Mouse (Mus musculus): ENCODE results near the gene Spag4. TPM values are rescaled to one million over a fixed set of nuclear protein-coding genes. Genes with fewer than 3 reads are reported as not detected.

The Spag4 gene
- polyA plus RNA-seq, 1 experiment: 1.1 TPM

- no peak within 1 kb of the TSS for H3K4me3 ChIP-seq
- H3K4me2 ChIP-seq (ENCODE audit: low read depth): no peak within 1 kb of the TSS
- peaks cover 8% of the 10 kb centered on the region for H3K27me3 ChIP-seq (ENCODE audit: control insufficient read depth, insufficient read depth, insufficient read length)
- no peak within 1 kb of the TSS for H3ac ChIP-seq (ENCODE audit: control insufficient read depth, insufficient read length)
- TF ChIP-seq TCF12 (IDR thresholded peaks at IDR 0.05; ENCODE audit: insufficient read depth, poor library complexity, severe bottlenecking): no peak
- no peak for TF ChIP-seq POLR2A (IDR thresholded peaks at IDR 0.05; ENCODE audit: insufficient read length, low read depth)
- no peak for TF ChIP-seq USF1 (IDR thresholded peaks at IDR 0.05; ENCODE audit: low read depth)
- TF ChIP-seq CEBPB (IDR thresholded peaks at IDR 0.05; ENCODE audit: insufficient read depth, poor library complexity, severe bottlenecking): no peak
- TF ChIP-seq MYOG (IDR thresholded peaks at IDR 0.05; ENCODE audit: control insufficient read depth in 1 of 3, insufficient read depth in 1 of 3, insufficient read length in 2 of 3, low read depth in 2 of 3): no peak
- TF ChIP-seq TCF3 (IDR thresholded peaks at IDR 0.05; ENCODE audit: insufficient read length, low read depth): no peak
- no peak for TF ChIP-seq MYOD1 (IDR thresholded peaks at IDR 0.05; ENCODE audit: control insufficient read depth in 1 of 3, insufficient read length in 2 of 3, low read depth in 2 of 3)
- no peak for TF ChIP-seq REST (IDR thresholded peaks at IDR 0.05; ENCODE audit: insufficient read depth, insufficient read length)
- no peak for TF ChIP-seq POLR2AphosphoS2 (IDR thresholded peaks at IDR 0.05; ENCODE audit: insufficient read length, low read depth)
- no peak for TF ChIP-seq E2F4 (IDR thresholded peaks at IDR 0.05; ENCODE audit: insufficient read depth)
- no peak for TF ChIP-seq SRF (IDR thresholded peaks at IDR 0.05; ENCODE audit: control insufficient read depth, insufficient read length, low read depth)
- TF ChIP-seq MAX (IDR thresholded peaks at IDR 0.05; ENCODE audit: low read depth): no peak
- H3K79me2 ChIP-seq (ENCODE audit: control insufficient read depth, insufficient read depth): no peaks in the 10 kb centered on the region
- no peaks in the 10 kb centered on the region for H3K36me3 ChIP-seq (ENCODE audit: control insufficient read depth, insufficient read depth)
These were observed 12.2 kb upstream of the Spag4 start, which contains the start of gene Fer1l4 for GRCm38 (mm10) chr2:156052816-156053215. Gene Fer1l4 (minus strand): TSS chr2:156052947.

GRCm38 (mm10) chr2:156066126-156066525 is 1.2 kb downstream of the Spag4 start:
- H3ac ChIP-seq (ENCODE audit: control insufficient read depth, insufficient read length): no peak overlapping the region
- H3K4me2 ChIP-seq (ENCODE audit: low read depth): peak overlapping the region; percentile 81
- no peaks in the 10 kb centered on the region for H3K27me3 ChIP-seq (ENCODE audit: control insufficient read depth, insufficient read depth, insufficient read length)
- TF ChIP-seq SRF (IDR thresholded peaks at IDR 0.05; ENCODE audit: control insufficient read depth, insufficient read length, low read depth): no peak
- peak overlapping the region; percentile 31 for H3K4me3 ChIP-seq
- H3K79me2 ChIP-seq (ENCODE audit: control insufficient read depth, insufficient read depth): no peaks in the 10 kb centered on the region
- H3K36me3 ChIP-seq (ENCODE audit: control insufficient read depth, insufficient read depth): no peaks in the 10 kb centered on the region

GRCm38 (mm10) chr2:156067916-156068315 is 2.9 kb downstream of the Spag4 start:
- Histone ChIP-seq H3K79me2 (ENCODE audit: control insufficient read depth, insufficient read depth) (no peaks in the 10 kb centered on the region), H3ac (ENCODE audit: control insufficient read depth, insufficient read length) (no peak overlapping the region), H3K4me2 (ENCODE audit: low read depth) (no peak overlapping the region), H3K4me3 (no peak overlapping the region), H3K36me3 (ENCODE audit: control insufficient read depth, insufficient read depth) (no peaks in the 10 kb centered on the region), H3K27me3 (ENCODE audit: control insufficient read depth, insufficient read depth, insufficient read length) (no peaks in the 10 kb centered on the region)
- TF ChIP-seq REST (IDR thresholded peaks at IDR 0.05; ENCODE audit: insufficient read depth, insufficient read length) (no peak), POLR2AphosphoS2 (IDR thresholded peaks at IDR 0.05; ENCODE audit: insufficient read length, low read depth) (no peak), SRF (IDR thresholded peaks at IDR 0.05; ENCODE audit: control insufficient read depth, insufficient read length, low read depth) (no peak)

GRCm38 (mm10) chr2:156071236-156071635 is 6.3 kb downstream of the Spag4 start:
- H3K27me3 ChIP-seq (ENCODE audit: control insufficient read depth, insufficient read depth, insufficient read length): no peaks in the 10 kb centered on the region
- H3K4me2 ChIP-seq (ENCODE audit: low read depth): no peak overlapping the region
- H3K79me2 ChIP-seq (ENCODE audit: control insufficient read depth, insufficient read depth): no peaks in the 10 kb centered on the region
- H3K36me3 ChIP-seq (ENCODE audit: control insufficient read depth, insufficient read depth): peaks cover 4% of the 10 kb centered on the region
- H3K4me3 ChIP-seq: no peak overlapping the region
- no peak overlapping the region for H3ac ChIP-seq (ENCODE audit: control insufficient read depth, insufficient read length)
- TF ChIP-seq SRF (IDR thresholded peaks at IDR 0.05; ENCODE audit: control insufficient read depth, insufficient read length, low read depth) (no peak), POLR2AphosphoS2 (IDR thresholded peaks at IDR 0.05; ENCODE audit: insufficient read length, low read depth) (no peak), TCF3 (IDR thresholded peaks at IDR 0.05; ENCODE audit: insufficient read length, low read depth) (no peak), CEBPB (IDR thresholded peaks at IDR 0.05; ENCODE audit: insufficient read depth, poor library complexity, severe bottlenecking) (no peak), MAX (IDR thresholded peaks at IDR 0.05; ENCODE audit: low read depth) (no peak), USF1 (IDR thresholded peaks at IDR 0.05; ENCODE audit: low read depth) (no peak), MYOD1 (IDR thresholded peaks at IDR 0.05; ENCODE audit: control insufficient read depth in 1 of 3, insufficient read length in 2 of 3, low read depth in 2 of 3) (no peak), MYOG (IDR thresholded peaks at IDR 0.05; ENCODE audit: control insufficient read depth in 1 of 3, insufficient read depth in 1 of 3, insufficient read length in 2 of 3, low read depth in 2 of 3) (no peak), POLR2A (IDR thresholded peaks at IDR 0.05; ENCODE audit: insufficient read length, low read depth) (no peak), TCF12 (IDR thresholded peaks at IDR 0.05; ENCODE audit: insufficient read depth, poor library complexity, severe bottlenecking) (no peak), REST (IDR thresholded peaks at IDR 0.05; ENCODE audit: insufficient read depth, insufficient read length) (no peak), E2F4 (IDR thresholded peaks at IDR 0.05; ENCODE audit: insufficient read depth) (no peak)

- H3ac ChIP-seq (ENCODE audit: control insufficient read depth, insufficient read length): no peak overlapping the region
- H3K79me2 ChIP-seq (ENCODE audit: control insufficient read depth, insufficient read depth): no peaks in the 10 kb centered on the region
- no peaks in the 10 kb centered on the region for H3K27me3 ChIP-seq (ENCODE audit: control insufficient read depth, insufficient read depth, insufficient read length)
- TF ChIP-seq SRF (IDR thresholded peaks at IDR 0.05; ENCODE audit: control insufficient read depth, insufficient read length, low read depth): no peak
- no peak for TF ChIP-seq CEBPB (IDR thresholded peaks at IDR 0.05; ENCODE audit: insufficient read depth, poor library complexity, severe bottlenecking)
- TF ChIP-seq E2F4 (IDR thresholded peaks at IDR 0.05; ENCODE audit: insufficient read depth): no peak
- no peak for TF ChIP-seq POLR2AphosphoS2 (IDR thresholded peaks at IDR 0.05; ENCODE audit: insufficient read length, low read depth)
- no peak for TF ChIP-seq USF1 (IDR thresholded peaks at IDR 0.05; ENCODE audit: low read depth)
- TF ChIP-seq MYOD1 (IDR thresholded peaks at IDR 0.05; ENCODE audit: control insufficient read depth in 1 of 3, insufficient read length in 2 of 3, low read depth in 2 of 3): no peak
- no peak for TF ChIP-seq TCF3 (IDR thresholded peaks at IDR 0.05; ENCODE audit: insufficient read length, low read depth)
- no peak for TF ChIP-seq MYOG (IDR thresholded peaks at IDR 0.05; ENCODE audit: control insufficient read depth in 1 of 3, insufficient read depth in 1 of 3, insufficient read length in 2 of 3, low read depth in 2 of 3)
- no peak for TF ChIP-seq REST (IDR thresholded peaks at IDR 0.05; ENCODE audit: insufficient read depth, insufficient read length)
- TF ChIP-seq POLR2A (IDR thresholded peaks at IDR 0.05; ENCODE audit: insufficient read length, low read depth): no peak
- TF ChIP-seq MAX (IDR thresholded peaks at IDR 0.05; ENCODE audit: low read depth): no peak
- TF ChIP-seq TCF12 (IDR thresholded peaks at IDR 0.05; ENCODE audit: insufficient read depth, poor library complexity, severe bottlenecking): no peak
- no peak overlapping the region for H3K4me2 ChIP-seq (ENCODE audit: low read depth)
- no peak overlapping the region for H3K4me3 ChIP-seq
- peaks cover 8% of the 10 kb centered on the region for H3K36me3 ChIP-seq (ENCODE audit: control insufficient read depth, insufficient read depth)
These were observed 8.8 kb downstream of the Spag4 start for GRCm38 (mm10) chr2:156073725-156074124.
